Mouse (Mus musculus) hindbrain, embryonic 14.5 days (tissue): ENCODE measurements around the gene Bcl11a. TPM values are rescaled to one million over a fixed set of nuclear protein-coding genes. Genes with fewer than 3 reads are reported as not detected.

ENCODE experiments used
- ATAC-seq: fragments of 200-750 bp; cut with Nextera tagmentation; 2 replicates; pipeline ENCODE4 v1.8.0; 2017; ENCODE audit warnings: moderate number of reproducible peaks, mild to moderate bottlenecking, moderate TSS enrichment, moderate library complexity; ENCODE audit not compliant: low FRiP score
- DNase-seq: peaks from one replicate; pipeline ENCODE4 v3.0.0-alpha.2; 2015; ENCODE audit warnings: low spot score
- H3K27ac ChIP-seq: fragments of 300-500 bp; sonication (generic); 2 replicates; pipeline ENCODE4 v1.5.1; 2014; ENCODE audit warnings: mild to moderate bottlenecking, moderate library complexity
- H3K27me3 ChIP-seq: fragments of 300-500 bp; sonication (generic); 2 replicates; pipeline ENCODE4 v1.6.1; 2014; ENCODE audit warnings: mild to moderate bottlenecking, low read length, mixed read lengths; ENCODE audit not compliant: control insufficient read depth, insufficient read depth
- H3K36me3 ChIP-seq: fragments of 300-500 bp; sonication (generic); replicated peaks from 2 replicates; pipeline ENCODE4 v1.6.1; 2014; ENCODE audit not compliant: control insufficient read depth, insufficient read depth
- H3K4me1 ChIP-seq: fragments of 300-500 bp; sonication (generic); replicated peaks from 2 replicates; pipeline ENCODE4 v1.6.1; 2014; ENCODE audit warnings: antibody characterized with exemption, low read length, mixed read lengths; ENCODE audit not compliant: control insufficient read depth, insufficient read depth
- H3K4me2 ChIP-seq: fragments of 300-500 bp; sonication (generic); replicated peaks from 2 replicates; pipeline ENCODE4 v1.6.1; 2014; ENCODE audit warnings: mild to moderate bottlenecking, moderate library complexity
- H3K4me3 ChIP-seq: fragments of 300-500 bp; sonication (generic); replicated peaks from 2 replicates; pipeline ENCODE4 v1.5.1; 2014; ENCODE audit warnings: mild to moderate bottlenecking, low read length
- H3K9ac ChIP-seq: fragments of 300-500 bp; sonication (generic); 2 replicates; pipeline ENCODE4 v1.6.1; 2014
- H3K9me3 ChIP-seq: fragments of 300-500 bp; sonication (generic); 2 replicates; pipeline ENCODE4 v1.6.1; 2016; ENCODE audit warnings: low read length; ENCODE audit not compliant: control insufficient read depth
- WGBS: fragments of 180-500 bp; shearing (Covaris S2); extraction: QIAGEN DNeasy Blood & Tissue Kit; methylation state at CpG from one replicate; pipeline ENCODE4 v1.1.7; 2014; 5-methylcytosine and 5-hydroxymethylcytosine counted together
- polyA plus RNA-seq: library from polyadenylated mRNA; unstranded; fragments of >200 nt; fragmentation: Nextera tagmentation; extraction: Ambion mirVana; gene quantifications from 2 replicates; pipeline ENCODE4 v1.2.1, GENCODE M21; 2014

Gene Bcl11a
- polyA plus RNA-seq, 1 experiment from 2014 or later = 117 TPM

- Histone ChIP-seq H3K36me3 (peaks cover 3% of the 10 kb centered on the region; the same call in 1 of the 2 replicates), H3K27ac (no peak overlapping the region), H3K4me1 (peaks cover 66% of the 10 kb centered on the region), H3K9ac (no peak overlapping the region), H3K27me3 (no peaks in the 10 kb centered on the region), H3K9me3 (no peaks in the 10 kb centered on the region), H3K4me2 (no peak overlapping the region), H3K4me3 (no peak overlapping the region)
- 66% methylated on average over 2 of the region's 2 CpGs for WGBS
- ATAC-seq = no peak
- no peak for DNase-seq
These were observed 24.5 kb downstream of the Bcl11a start for GRCm38 (mm10) chr11:24102372-24102771.

DNA sequence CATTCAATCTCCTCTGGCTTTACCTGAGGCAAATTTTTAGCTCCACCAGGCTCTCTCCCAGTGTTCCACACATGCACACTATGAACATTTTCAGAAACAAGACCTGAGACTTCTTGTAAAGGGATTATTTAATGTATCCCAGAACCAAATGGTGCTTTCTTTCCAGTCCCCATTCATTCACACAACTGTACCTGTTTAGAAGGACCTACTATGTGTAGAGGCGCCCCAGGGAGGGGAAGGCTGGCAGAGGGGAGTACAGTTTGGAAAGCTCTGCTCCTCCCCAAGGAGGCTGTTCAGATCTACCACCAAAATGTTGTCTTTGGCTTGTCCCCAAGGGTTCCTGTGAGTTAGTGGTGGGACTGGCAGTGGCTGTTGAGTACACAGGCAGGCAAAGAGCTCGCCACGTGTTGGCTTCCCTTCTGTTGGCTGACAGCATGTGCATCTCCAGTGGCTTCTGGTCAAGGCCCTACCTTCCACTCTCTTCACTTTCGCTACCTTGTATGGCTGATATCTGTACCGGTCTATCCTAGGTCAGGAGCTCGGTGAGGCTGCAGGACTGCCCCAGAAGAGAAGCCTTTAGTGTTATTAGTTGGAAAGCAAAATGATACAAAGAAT, 25.4 kb downstream of the Bcl11a start:
- H3K4me1 ChIP-seq = peaks cover 62% of the 10 kb centered on the region
- 81% methylated on average over 6 of the region's 6 CpGs for WGBS
- no peak overlapping the region for H3K4me3 ChIP-seq
- no peak overlapping the region for H3K9ac ChIP-seq
- no peaks in the 10 kb centered on the region for H3K9me3 ChIP-seq
- no peak overlapping the region for H3K27ac ChIP-seq
- peaks cover 3% of the 10 kb centered on the region; the same call in 1 of the 2 replicates for H3K36me3 ChIP-seq
- no peaks in the 10 kb centered on the region for H3K27me3 ChIP-seq
- ATAC-seq (no peak), DNase-seq (no peak)
- no peak overlapping the region for H3K4me2 ChIP-seq

DNA sequence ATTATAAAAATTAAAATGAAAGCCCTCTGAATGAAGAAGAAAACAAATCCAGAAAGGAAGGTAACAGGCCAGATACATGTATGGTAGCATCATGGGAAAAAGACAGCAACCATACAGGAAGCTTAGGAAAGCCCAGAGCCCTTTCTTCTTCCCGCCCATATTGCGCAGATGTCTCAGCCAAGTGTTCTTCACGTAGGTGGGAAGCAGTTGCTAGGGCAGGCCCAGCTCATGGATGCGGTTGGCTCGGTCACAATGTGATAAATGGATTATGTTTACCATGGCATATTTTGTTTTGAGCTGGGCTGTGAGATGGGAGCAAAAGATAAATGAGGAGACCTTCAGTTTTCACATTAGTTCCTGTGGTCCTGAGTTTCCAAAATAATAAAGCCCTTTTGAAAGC, 29.6 kb downstream of the Bcl11a start:
- H3K36me3 ChIP-seq = peaks cover 3% of the 10 kb centered on the region; the same call in 1 of the 2 replicates
- DNase-seq (no peak), ATAC-seq (no peak)
- H3K4me1 ChIP-seq = peaks cover 42% of the 10 kb centered on the region
- no peak overlapping the region for H3K9ac ChIP-seq
- no peak overlapping the region for H3K27ac ChIP-seq
- no peaks in the 10 kb centered on the region for H3K27me3 ChIP-seq
- 60% methylated on average over 5 of the region's 5 CpGs for WGBS
- H3K9me3 ChIP-seq = no peaks in the 10 kb centered on the region
- no peak overlapping the region for H3K4me3 ChIP-seq
- H3K4me2 ChIP-seq = no peak overlapping the region

DNA sequence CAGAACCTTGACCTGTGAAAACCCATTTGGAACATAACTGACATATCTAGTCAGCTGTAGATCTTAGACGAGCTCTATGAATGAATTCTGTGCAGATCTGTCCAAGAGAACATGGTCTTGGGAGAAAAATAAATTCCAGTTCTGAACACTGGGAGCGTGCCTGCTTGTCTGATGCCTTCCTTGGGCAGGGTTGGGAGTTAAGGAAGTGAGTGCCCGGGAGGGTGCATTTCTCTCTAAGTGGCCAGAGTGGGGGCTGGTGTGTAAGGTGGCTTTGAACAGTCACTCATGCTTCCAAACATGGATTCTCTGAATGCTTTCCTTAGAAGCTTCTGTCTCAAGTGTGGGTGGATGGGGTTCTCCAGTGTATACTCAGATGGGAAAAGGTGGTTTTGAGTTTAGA, 31.1 kb downstream of the Bcl11a start:
- WGBS = 70% methylated on average over 3 of the region's 3 CpGs
- ATAC-seq (no peak), DNase-seq (no peak)
- Histone ChIP-seq H3K9ac (no peak overlapping the region), H3K4me2 (no peak overlapping the region), H3K4me3 (no peak overlapping the region), H3K27ac (no peak overlapping the region), H3K36me3 (peaks cover 3% of the 10 kb centered on the region; the same call in 1 of the 2 replicates), H3K4me1 (peaks cover 32% of the 10 kb centered on the region), H3K27me3 (no peaks in the 10 kb centered on the region), H3K9me3 (no peaks in the 10 kb centered on the region)

- no peak overlapping the region for H3K27ac ChIP-seq
- H3K4me1 ChIP-seq = peaks cover 28% of the 10 kb centered on the region
- DNase-seq = no peak
- H3K27me3 ChIP-seq = no peaks in the 10 kb centered on the region
- no peaks in the 10 kb centered on the region for H3K9me3 ChIP-seq
- no peak overlapping the region for H3K4me2 ChIP-seq
- ATAC-seq = no peak
- no peak overlapping the region for H3K4me3 ChIP-seq
- WGBS = 91% methylated on average over 3 of the region's 3 CpGs
- peaks cover under 1% of the 10 kb centered on the region; the same call in 1 of the 2 replicates for H3K36me3 ChIP-seq
- no peak overlapping the region for H3K9ac ChIP-seq
These were observed 31.5 kb downstream of the Bcl11a start for GRCm38 (mm10) chr11:24109388-24109787.

DNA sequence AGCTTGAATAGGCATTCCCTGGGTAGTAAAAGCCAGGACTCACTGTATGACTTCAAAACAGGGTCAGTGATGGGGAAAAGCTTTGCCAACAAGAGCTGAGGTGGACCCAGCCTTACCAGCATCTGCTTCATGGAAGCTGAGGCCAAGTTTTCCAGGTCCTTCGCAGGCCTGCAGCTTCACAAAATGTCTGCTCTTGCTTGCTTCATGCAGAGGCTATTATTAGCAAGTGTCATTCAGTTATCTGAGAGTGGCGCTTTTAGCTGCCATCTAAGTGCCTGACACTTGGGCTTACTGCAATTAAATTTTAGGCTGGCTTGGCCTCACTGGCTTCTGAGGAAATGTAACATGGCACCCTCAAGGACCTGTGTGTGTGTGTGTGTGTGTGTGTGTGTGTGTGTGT, 32.3 kb downstream of the Bcl11a start:
- H3K27me3 ChIP-seq = no peaks in the 10 kb centered on the region
- no peaks in the 10 kb centered on the region for H3K36me3 ChIP-seq
- ATAC-seq (no peak), DNase-seq (no peak)
- H3K4me3 ChIP-seq = no peak overlapping the region
- no peak overlapping the region; the same call in 1 of the 2 replicates for H3K27ac ChIP-seq
- H3K9ac ChIP-seq = no peak overlapping the region
- H3K4me2 ChIP-seq = no peak overlapping the region
- 72% methylated on average over 2 of the region's 2 CpGs for WGBS
- no peaks in the 10 kb centered on the region for H3K9me3 ChIP-seq
- peaks cover 24% of the 10 kb centered on the region for H3K4me1 ChIP-seq

- DNase-seq = no peak
- Histone ChIP-seq H3K4me2 (no peak overlapping the region), H3K4me3 (no peak overlapping the region), H3K4me1 (peaks cover 24% of the 10 kb centered on the region), H3K27ac (no peak overlapping the region), H3K36me3 (no peaks in the 10 kb centered on the region), H3K9me3 (no peaks in the 10 kb centered on the region), H3K9ac (no peak overlapping the region), H3K27me3 (no peaks in the 10 kb centered on the region)
- 49% methylated on average over 6 of the region's 6 CpGs for WGBS
- no peak for ATAC-seq
These were observed 33.9 kb downstream of the Bcl11a start for GRCm38 (mm10) chr11:24111720-24112119.

DNA sequence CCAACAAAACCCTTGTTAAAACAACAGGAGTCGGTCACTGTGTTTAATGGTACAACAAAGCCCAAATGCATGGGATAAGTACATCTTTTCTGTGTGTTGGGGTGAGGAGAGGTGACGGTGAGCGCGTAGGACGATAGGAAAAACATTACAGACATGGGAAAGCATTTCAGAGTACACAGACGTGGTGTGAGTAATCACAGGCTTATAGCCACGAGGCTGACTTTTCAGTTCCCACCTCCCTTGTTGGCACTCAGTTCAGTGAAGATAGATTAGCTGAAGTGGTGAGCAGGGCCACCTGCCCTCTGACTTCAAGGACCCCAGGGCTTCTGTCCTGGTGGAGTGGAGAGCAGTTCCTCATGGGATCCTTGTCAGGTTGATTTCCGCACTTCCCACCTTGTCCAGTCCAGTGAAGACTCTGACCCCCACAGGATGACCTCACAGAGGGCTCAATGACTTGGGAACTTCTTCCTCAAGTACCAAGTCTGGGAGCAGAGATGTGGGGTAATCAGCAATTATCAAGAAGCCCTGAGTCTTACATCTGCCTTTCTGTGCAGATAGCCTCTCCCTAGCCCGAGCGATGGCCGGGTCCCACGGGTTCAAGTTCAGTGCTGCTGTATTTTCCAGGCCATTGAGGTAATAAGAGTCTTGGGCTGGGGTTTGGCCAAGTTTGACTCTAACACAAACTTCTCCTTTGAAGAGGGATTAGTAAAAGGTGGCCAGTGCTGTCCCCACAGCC, 37.3 kb downstream of the Bcl11a start:
- H3K27ac ChIP-seq = no peak overlapping the region
- no peak overlapping the region for H3K4me2 ChIP-seq
- H3K4me3 ChIP-seq = no peak overlapping the region
- no peak overlapping the region for H3K9ac ChIP-seq
- H3K36me3 ChIP-seq = peaks cover 7% of the 10 kb centered on the region
- no peaks in the 10 kb centered on the region for H3K27me3 ChIP-seq
- 72% methylated on average over 12 of the region's 12 CpGs for WGBS
- DNase-seq = no peak
- ATAC-seq = no peak
- no peaks in the 10 kb centered on the region for H3K9me3 ChIP-seq
- peaks cover 15% of the 10 kb centered on the region for H3K4me1 ChIP-seq

DNA sequence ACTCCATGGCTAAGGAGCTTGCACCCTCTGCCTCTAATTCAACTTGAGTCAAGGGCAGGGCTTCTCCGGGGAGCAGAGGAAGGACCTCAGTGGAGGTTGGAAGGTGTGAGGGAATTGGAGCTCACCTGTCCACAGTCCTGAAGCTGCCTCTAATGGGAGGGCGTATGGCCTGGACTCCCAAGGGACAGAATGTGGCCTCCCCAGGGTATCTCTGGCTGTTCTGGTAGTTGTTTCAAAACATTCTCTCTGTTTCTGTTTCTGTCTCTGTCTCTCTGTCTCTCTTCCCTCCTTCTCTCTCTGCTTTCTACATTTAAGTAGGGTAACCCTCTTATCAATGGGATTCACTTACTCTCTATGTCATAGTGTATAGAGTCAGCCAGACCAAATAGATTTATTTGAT, 38.2 kb downstream of the Bcl11a start:
- DNase-seq = no peak
- WGBS = 95% methylated on average over 2 of the region's 2 CpGs
- Histone ChIP-seq H3K27me3 (no peaks in the 10 kb centered on the region), H3K36me3 (peaks cover 7% of the 10 kb centered on the region), H3K9ac (no peak overlapping the region), H3K4me2 (no peak overlapping the region), H3K9me3 (no peaks in the 10 kb centered on the region), H3K27ac (no peak overlapping the region), H3K4me3 (no peak overlapping the region), H3K4me1 (peaks cover 17% of the 10 kb centered on the region; the same call in 1 of the 2 replicates)
- no peak for ATAC-seq
